Mouse (Mus musculus) kidney, postnatal 25 days (tissue): ENCODE results near the gene Gm20517.
"Not testable (repeated sequence)": the region's sequence is repeated elsewhere in the genome, so short reads cannot be mapped to it uniquely, and the experiment has no call there.

ENCODE experiments used
- DNase-seq, 2 experiments: peaks; one replicate each; pipeline ENCODE4 v3.0.0; 2021; ENCODE audit warnings: mixed read lengths in 2 of 2

Gm20517 gene

GRCm38 (mm10) chr17:47628851-47629676 lies 17.7 kb downstream of the Gm20517 start:
- DNase-seq, result peak; percentile 96 to 98

- DNase-seq, result peak; percentile 34 to 59
Observed at GRCm38 (mm10) chr17:47629717-47630677, 18.6 kb downstream of the Gm20517 start.

- DNase-seq, result no peak
Observed at GRCm38 (mm10) chr17:47630678-47631065, 19.3 kb downstream of the Gm20517 start, which contains the start of gene Usp49. Gene Usp49, plus strand, starts transcription at chr17:47630690.

- no peak for DNase-seq
Observed at GRCm38 (mm10) chr17:47632181-47632840, 20.9 kb downstream of the Gm20517 start.

- DNase-seq, result no peak
Observed at GRCm38 (mm10) chr17:47633999-47634770, 22.8 kb downstream of the Gm20517 start.

GRCm38 (mm10) chr17:47642992-47643391 lies 31.6 kb downstream of the Gm20517 start:
- DNase-seq, result peak in 1 of 2 experiments; percentile 19

GRCm38 (mm10) chr17:47646683-47647082 lies 35.3 kb downstream of the Gm20517 start:
- DNase-seq, result peak; percentile 84 to 92

- DNase-seq, result no peak
Observed at GRCm38 (mm10) chr17:47648966-47649365, 37.6 kb downstream of the Gm20517 start.

- no peak for DNase-seq
Observed at GRCm38 (mm10) chr17:47651953-47652352, 40.6 kb downstream of the Gm20517 start.

- not testable (repeated sequence) for DNase-seq
Observed at GRCm38 (mm10) chr17:47654346-47654745, 43.0 kb downstream of the Gm20517 start.

- no peak for DNase-seq
Observed at GRCm38 (mm10) chr17:47655697-47656096, 44.3 kb downstream of the Gm20517 start.

- DNase-seq, result no peak
Observed at GRCm38 (mm10) chr17:47657901-47658300, 46.5 kb downstream of the Gm20517 start.

GRCm38 (mm10) chr17:47658741-47659243 lies 47.4 kb downstream of the Gm20517 start:
- no peak for DNase-seq

GRCm38 (mm10) chr17:47663009-47663713 lies 51.8 kb downstream of the Gm20517 start:
- no peak for DNase-seq

- no peak for DNase-seq
Observed at GRCm38 (mm10) chr17:47664474-47664873, 53.1 kb downstream of the Gm20517 start.

- no peak for DNase-seq
Observed at GRCm38 (mm10) chr17:47669166-47669565, 57.8 kb downstream of the Gm20517 start.

- DNase-seq, result no peak
Observed at GRCm38 (mm10) chr17:47671988-47672310, 60.6 kb downstream of the Gm20517 start.

GRCm38 (mm10) chr17:47672311-47673111 lies 61.1 kb downstream of the Gm20517 start:
- DNase-seq, result peak; percentile 67 to 86

GRCm38 (mm10) chr17:47676581-47676980 lies 65.2 kb downstream of the Gm20517 start:
- DNase-seq, result peak; percentile 59 to 81

- DNase-seq, result peak in 1 of 2 experiments; percentile 19
Observed at GRCm38 (mm10) chr17:47678238-47678637, 66.8 kb downstream of the Gm20517 start.
